Mouse (Mus musculus): ENCODE data around the gene Neurl4. TPM values are rescaled to one million over a fixed set of nuclear protein-coding genes. Genes with fewer than 3 reads are reported as not detected.
"Not testable (repeated sequence)": the region's sequence is repeated elsewhere in the genome, so short reads cannot be mapped to it uniquely, and the experiment has no call there.

The Neurl4 gene
- total and polyA plus RNA-seq, 2 experiments from 2014 or later = 4.5 to 59.5 TPM

GRCm38 (mm10) chr11:69950807-69951459, 50.1 kb downstream of the Neurl4 start:
- H3K36me3 ChIP-seq (replicated peaks; ENCODE audit: control insufficient read depth, insufficient read depth, low read length) = peaks cover 2% of the 10 kb centered on the region; the same call in 1 of the 2 replicates
- H3K27me3 ChIP-seq (ENCODE audit: control insufficient read depth, insufficient read depth, low read length) = no peaks in the 10 kb centered on the region
- no peaks in the 10 kb centered on the region for H3K9me3 ChIP-seq (replicated peaks; ENCODE audit: control insufficient read depth, low read length)
- ATAC-seq (ENCODE audit: insufficient read depth, low read depth) (no peak), DNase-seq (ENCODE audit: low spot score) (no peak)
- H3K4me2 ChIP-seq (ENCODE audit: low read depth, low read length) = no peak overlapping the region
- H3K27ac ChIP-seq (ENCODE audit: low read depth) = no peak overlapping the region
- TF ChIP-seq EP300 (IDR thresholded peaks at IDR 0.05; ENCODE audit: low read depth) (no peak), CTCF (IDR thresholded peaks at IDR 0.05; ENCODE audit: low read depth) (peak; percentile 31)
- no peak overlapping the region for H3K9ac ChIP-seq (replicated peaks; ENCODE audit: low read depth, low read length)
- 44% methylated on average over 4 of the region's 4 CpGs for WGBS
- H3K4me1 ChIP-seq (ENCODE audit: control insufficient read depth, insufficient read depth) = peaks cover 7% of the 10 kb centered on the region
- H3K4me3 ChIP-seq (ENCODE audit: low read depth, low read length) = no peak overlapping the region

GRCm38 (mm10) chr11:69952274-69952673, 51.4 kb downstream of the Neurl4 start:
- no peaks in the 10 kb centered on the region for H3K9me3 ChIP-seq (replicated peaks; ENCODE audit: control insufficient read depth, low read length)
- no peaks in the 10 kb centered on the region for H3K36me3 ChIP-seq (replicated peaks; ENCODE audit: control insufficient read depth, insufficient read depth, low read length)
- DNase-seq (ENCODE audit: low spot score) = no peak
- no peaks in the 10 kb centered on the region for H3K27me3 ChIP-seq (ENCODE audit: control insufficient read depth, insufficient read depth, low read length)
- WGBS = 40% methylated on average over 1 of the region's 1 CpGs
- TF ChIP-seq CTCF (IDR thresholded peaks at IDR 0.05; ENCODE audit: low read depth) (0 out of 2 replicates have a peak, but pooled peaks have one; percentile 16), EP300 (IDR thresholded peaks at IDR 0.05; ENCODE audit: low read depth) (no peak)
- no peak overlapping the region for H3K4me2 ChIP-seq (ENCODE audit: low read depth, low read length)
- H3K4me3 ChIP-seq (ENCODE audit: low read depth, low read length) = no peak overlapping the region
- H3K27ac ChIP-seq (ENCODE audit: low read depth) = no peak overlapping the region
- no peak for ATAC-seq (ENCODE audit: insufficient read depth, low read depth)
- no peak overlapping the region for H3K9ac ChIP-seq (replicated peaks; ENCODE audit: low read depth, low read length)
- no peaks in the 10 kb centered on the region for H3K4me1 ChIP-seq (ENCODE audit: control insufficient read depth, insufficient read depth)

- no peaks in the 10 kb centered on the region for H3K4me1 ChIP-seq (ENCODE audit: control insufficient read depth, insufficient read depth)
- H3K9me3 ChIP-seq (replicated peaks; ENCODE audit: control insufficient read depth, low read length) = no peaks in the 10 kb centered on the region
- H3K4me2 ChIP-seq (ENCODE audit: low read depth, low read length) = no peak overlapping the region
- no peak for ATAC-seq (ENCODE audit: insufficient read depth, low read depth)
- no peak overlapping the region for H3K27ac ChIP-seq (ENCODE audit: low read depth)
- H3K4me3 ChIP-seq (ENCODE audit: low read depth, low read length) = no peak overlapping the region
- no peak overlapping the region for H3K9ac ChIP-seq (replicated peaks; ENCODE audit: low read depth, low read length)
- TF ChIP-seq EP300 (IDR thresholded peaks at IDR 0.05; ENCODE audit: low read depth) = no peak
- no peak for TF ChIP-seq CTCF (IDR thresholded peaks at IDR 0.05; ENCODE audit: low read depth)
- H3K27me3 ChIP-seq (ENCODE audit: control insufficient read depth, insufficient read depth, low read length) = no peaks in the 10 kb centered on the region
- no peak for DNase-seq (ENCODE audit: low spot score)
- no peaks in the 10 kb centered on the region for H3K36me3 ChIP-seq (replicated peaks; ENCODE audit: control insufficient read depth, insufficient read depth, low read length)
- 29% methylated on average over 11 of the region's 11 CpGs for WGBS
Observed at GRCm38 (mm10) chr11:69953267-69953915, 52.5 kb downstream of the Neurl4 start.

GRCm38 (mm10) chr11:69955618-69956017, 54.7 kb downstream of the Neurl4 start:
- WGBS = 51% methylated on average over 3 of the region's 4 CpGs
- not testable (repeated sequence) for H3K36me3 ChIP-seq (replicated peaks; ENCODE audit: control insufficient read depth, insufficient read depth, low read length); ATAC-seq (ENCODE audit: insufficient read depth, low read depth); H3K9ac ChIP-seq (replicated peaks; ENCODE audit: low read depth, low read length); H3K9me3 ChIP-seq (replicated peaks; ENCODE audit: control insufficient read depth, low read length); H3K27ac ChIP-seq (ENCODE audit: low read depth); H3K27me3 ChIP-seq (ENCODE audit: control insufficient read depth, insufficient read depth, low read length); H3K4me1 ChIP-seq (ENCODE audit: control insufficient read depth, insufficient read depth); DNase-seq (ENCODE audit: low spot score); H3K4me3 ChIP-seq (ENCODE audit: low read depth, low read length); H3K4me2 ChIP-seq (ENCODE audit: low read depth, low read length)

- ATAC-seq (ENCODE audit: insufficient read depth, low read depth) (no peak), DNase-seq (ENCODE audit: low spot score) (no peak)
- H3K27me3 ChIP-seq (ENCODE audit: control insufficient read depth, insufficient read depth, low read length) = no peaks in the 10 kb centered on the region
- no peak overlapping the region for H3K9ac ChIP-seq (replicated peaks; ENCODE audit: low read depth, low read length)
- H3K4me1 ChIP-seq (ENCODE audit: control insufficient read depth, insufficient read depth) = no peaks in the 10 kb centered on the region
- TF ChIP-seq EP300 (IDR thresholded peaks at IDR 0.05; ENCODE audit: low read depth) (no peak), CTCF (IDR thresholded peaks at IDR 0.05; ENCODE audit: low read depth) (no peak)
- no peak overlapping the region for H3K4me3 ChIP-seq (ENCODE audit: low read depth, low read length)
- 85% methylated on average over 1 of the region's 1 CpGs for WGBS
- no peak overlapping the region for H3K27ac ChIP-seq (ENCODE audit: low read depth)
- H3K4me2 ChIP-seq (ENCODE audit: low read depth, low read length) = no peak overlapping the region
- no peaks in the 10 kb centered on the region for H3K9me3 ChIP-seq (replicated peaks; ENCODE audit: control insufficient read depth, low read length)
- H3K36me3 ChIP-seq (replicated peaks; ENCODE audit: control insufficient read depth, insufficient read depth, low read length) = no peaks in the 10 kb centered on the region
Observed at GRCm38 (mm10) chr11:69956218-69956617, 55.3 kb downstream of the Neurl4 start.

Data from heart, postnatal 0 days (tissue).